Mouse (Mus musculus) embryonic fibroblast, embryonic 13.5 days (primary cell): ENCODE results near the gene Aldh3b3. TPM values are rescaled to one million over a fixed set of nuclear protein-coding genes. Genes with fewer than 3 reads are reported as not detected.

Source experiments
- H3K27ac ChIP-seq: 2 replicates; pipeline ENCODE4 v1.5.1; 2012; ENCODE audit warnings: low read length, control low read depth, inconsistent platforms; ENCODE audit not compliant: insufficient read depth
- H3K4me1 ChIP-seq: 2 replicates; pipeline ENCODE4 v1.6.1; 2011; ENCODE audit warnings: low read length; ENCODE audit not compliant: control insufficient read depth, insufficient read depth
- H3K4me3 ChIP-seq: 2 replicates; pipeline ENCODE4 v1.5.1; 2011; ENCODE audit warnings: mild to moderate bottlenecking, control low read depth, low read length; ENCODE audit not compliant: insufficient read depth
- CTCF ChIP-seq: IDR thresholded peaks from 2 replicates; pipeline ENCODE4 v1.5.1; 2011; ENCODE audit warnings: mild to moderate bottlenecking, control low read depth, low read length, moderate library complexity, borderline replicate concordance; ENCODE audit not compliant: insufficient read depth
- POLR2A ChIP-seq: IDR thresholded peaks from 2 replicates; pipeline ENCODE4 v1.6.1; 2011; ENCODE audit warnings: low read depth, mild to moderate bottlenecking, control low read depth, low read length, moderate library complexity
- polyA plus RNA-seq: library from polyadenylated mRNA; stranded (reverse); fragments of >200 nt; gene quantifications from 2 replicates; pipeline ENCODE4 v1.2.4, GENCODE M21; 2011; ENCODE audit warnings: low read depth; ENCODE audit not compliant: missing spikeins, insufficient read length

Aldh3b3 gene
- polyA plus RNA-seq, 1 experiment: not detected

GRCm38 (mm10) chr19:3988066-3988465 lies 29.6 kb downstream of the Aldh3b3 start:
- TF ChIP-seq CTCF: no peak
- TF ChIP-seq POLR2A: no peak
- no peak overlapping the region for H3K27ac ChIP-seq
- H3K4me1 ChIP-seq: peaks cover 5% of the 10 kb centered on the region; the same call in 1 of the 2 replicates
- H3K4me3 ChIP-seq: no peak overlapping the region

GRCm38 (mm10) chr19:3988750-3989149 lies 30.3 kb downstream of the Aldh3b3 start:
- TF ChIP-seq CTCF (no peak), POLR2A (no peak)
- H3K4me3 ChIP-seq: no peak overlapping the region
- H3K4me1 ChIP-seq: peaks cover 5% of the 10 kb centered on the region; the same call in 1 of the 2 replicates
- H3K27ac ChIP-seq: no peak overlapping the region

- H3K4me3 ChIP-seq: no peak overlapping the region
- peaks cover 5% of the 10 kb centered on the region; the same call in 1 of the 2 replicates for H3K4me1 ChIP-seq
- H3K27ac ChIP-seq: no peak overlapping the region
- TF ChIP-seq CTCF (no peak), POLR2A (no peak)
Observed at GRCm38 (mm10) chr19:3990804-3991203, 32.4 kb downstream of the Aldh3b3 start.

- no peak overlapping the region for H3K27ac ChIP-seq
- H3K4me3 ChIP-seq: no peak overlapping the region
- TF ChIP-seq CTCF: no peak
- no peak for TF ChIP-seq POLR2A
- peaks cover 3% of the 10 kb centered on the region; the same call in 1 of the 2 replicates for H3K4me1 ChIP-seq
Observed at GRCm38 (mm10) chr19:3991562-3991961, 33.1 kb downstream of the Aldh3b3 start.

- TF ChIP-seq CTCF (no peak), POLR2A (no peak)
- Histone ChIP-seq H3K27ac (no peak overlapping the region), H3K4me1 (no peaks in the 10 kb centered on the region), H3K4me3 (no peak overlapping the region)
Observed at GRCm38 (mm10) chr19:3991966-3992365, 33.5 kb downstream of the Aldh3b3 start.

- TF ChIP-seq CTCF (no peak), POLR2A (no peak)
- Histone ChIP-seq H3K27ac (no peak within 1 kb of the TSS), H3K4me3 (no peak within 1 kb of the TSS), H3K4me1 (no peaks in the 10 kb centered on the region)
Observed at GRCm38 (mm10) chr19:3992416-3992815, 34.0 kb downstream of the Aldh3b3 start, which contains the start of gene Tbx10. Tbx10 (plus strand) TSS chr19:3992752.

GRCm38 (mm10) chr19:3994932-3995331 lies 36.5 kb downstream of the Aldh3b3 start:
- Histone ChIP-seq H3K4me3 (no peak overlapping the region), H3K4me1 (no peaks in the 10 kb centered on the region), H3K27ac (no peak overlapping the region)
- TF ChIP-seq CTCF: no peak
- no peak for TF ChIP-seq POLR2A

- H3K4me1 ChIP-seq: no peaks in the 10 kb centered on the region
- no peak overlapping the region for H3K27ac ChIP-seq
- H3K4me3 ChIP-seq: no peak overlapping the region
- no peak for TF ChIP-seq POLR2A
- TF ChIP-seq CTCF: no peak
Observed at GRCm38 (mm10) chr19:3995505-3995904, 37.1 kb downstream of the Aldh3b3 start.

GRCm38 (mm10) chr19:3996106-3996505 lies 37.7 kb downstream of the Aldh3b3 start:
- H3K4me1 ChIP-seq: no peaks in the 10 kb centered on the region
- H3K4me3 ChIP-seq: no peak overlapping the region
- H3K27ac ChIP-seq: no peak overlapping the region
- TF ChIP-seq CTCF: no peak
- no peak for TF ChIP-seq POLR2A

GRCm38 (mm10) chr19:3996747-3997146 lies 38.3 kb downstream of the Aldh3b3 start:
- Histone ChIP-seq H3K4me1 (no peaks in the 10 kb centered on the region), H3K4me3 (no peak overlapping the region), H3K27ac (no peak overlapping the region)
- TF ChIP-seq CTCF: no peak
- no peak for TF ChIP-seq POLR2A

- no peak for TF ChIP-seq CTCF
- no peak for TF ChIP-seq POLR2A
- H3K4me3 ChIP-seq: no peak overlapping the region
- no peak overlapping the region for H3K27ac ChIP-seq
- no peaks in the 10 kb centered on the region for H3K4me1 ChIP-seq
Observed at GRCm38 (mm10) chr19:3997231-3997630, 38.8 kb downstream of the Aldh3b3 start.
